ENCODE assay signal across 9 mouse cellular contexts in genomic region chr3:29812480-29813240, GRCm38 (mm10).
DNase-seq lines count a peak whose midpoint lies in the region; ATAC-seq and TF ChIP-seq lines count a peak whose summit lies in the region.
"Had no signal": no experiment of that assay in that cellular context is flagged by ENCODE, and none has a peak within 500 bp of the region (broad histone marks: within the 10 kb centered on the region; RNA-seq: fewer than 3 reads in every experiment).

No protein-coding gene starts in this region.

- WGBS in forebrain, embryonic 14.5 days, result 34% methylated on average over 14 of the region's 14 CpGs
- WGBS in kidney, adult 2 months, result 39% methylated on average over 14 of the region's 14 CpGs
- 50% methylated on average over 14 of the region's 14 CpGs for WGBS in lung, embryonic 14.5 days
- 57% methylated on average over 14 of the region's 14 CpGs for whole genome bisulfite sequencing in thymus, adult 2 months

- ATAC-seq in forebrain, embryonic 14.5 days, result peak; percentile 74
- ATAC-seq in lung, embryonic 14.5 days (ENCODE audit: insufficient read depth), result peak; percentile 68

- no peaks in the 10 kb centered on the region for H3K4me1 ChIP-seq in ES-E14 (ENCODE audit: control insufficient read depth in 2 of 2, insufficient read depth in 2 of 2, low read length in 2 of 2, poor library complexity in 1 of 2)
- no peaks in the 10 kb centered on the region for H3K4me1 ChIP-seq in forebrain, embryonic 14.5 days (ENCODE audit: control insufficient read depth, insufficient read depth, low read length)
- no peaks in the 10 kb centered on the region for H3K4me1 ChIP-seq in kidney, adult 2 months (ENCODE audit: control insufficient read depth, insufficient read depth, low read length)
- H3K4me1 ChIP-seq in lung, embryonic 14.5 days (ENCODE audit: insufficient read depth), result peaks cover 3% of the 10 kb centered on the region; the same call in 1 of the 2 replicates
- H3K4me1 ChIP-seq in thymus, adult 2 months (replicated peaks; ENCODE audit: control insufficient read depth, insufficient read depth, low read length), result no peaks in the 10 kb centered on the region
- H3K4me1 ChIP-seq: megakaryocyte, embryonic 14.5 days had no signal

- DNase-seq in ES-E14 (ENCODE audit: low read depth, low spot score) (peak; percentile 27), ZHBTc4 (ENCODE audit: low read depth, low spot score) (peak; percentile 51)
- DNase-seq in forebrain, embryonic 14.5 days (ENCODE audit: low spot score), result peak; percentile 84
- DNase-seq in kidney, adult 2 months, result peak; percentile 44
- peak; percentile 92 for DNase-seq in lung, embryonic 14.5 days
- DNase-seq in retina, postnatal 1 day, result peak; percentile 69
- no peak for DNase-seq in thymus, adult 2 months

- H3K27me3 ChIP-seq in forebrain, embryonic 14.5 days (replicated peaks; ENCODE audit: control insufficient read depth, insufficient read depth, low read length), result no peaks in the 10 kb centered on the region
- H3K27me3 ChIP-seq in kidney, adult 2 months (replicated peaks; ENCODE audit: control insufficient read depth, insufficient read depth, low read length), result no peaks in the 10 kb centered on the region
- no peaks in the 10 kb centered on the region for H3K27me3 ChIP-seq in lung, embryonic 14.5 days (ENCODE audit: insufficient read depth, low read length)
- no peaks in the 10 kb centered on the region for H3K27me3 ChIP-seq in thymus, adult 2 months (ENCODE audit: control insufficient read depth, insufficient read depth, low read length)
- H3K27me3 ChIP-seq: megakaryocyte, embryonic 14.5 days had no signal

- H3K4me3 ChIP-seq in ES-E14 (ENCODE audit: insufficient read depth in 1 of 2, low read depth in 1 of 2, low read length in 2 of 2, poor library complexity in 1 of 2, severe bottlenecking in 1 of 2), result no peak overlapping the region
- H3K4me3 ChIP-seq in forebrain, embryonic 14.5 days (ENCODE audit: low read depth, low read length), result no peak overlapping the region
- no peak overlapping the region for H3K4me3 ChIP-seq in kidney, adult 2 months (ENCODE audit: insufficient read depth, low read depth, low read length)
- no peak overlapping the region for H3K4me3 ChIP-seq in lung, embryonic 14.5 days (ENCODE audit: low read depth, low read length)
- H3K4me3 ChIP-seq in thymus, adult 2 months (ENCODE audit: control insufficient read depth, insufficient read depth, low read length), result no peak overlapping the region
- H3K4me3 ChIP-seq: erythroblast, embryonic 14.5 days; megakaryocyte, embryonic 14.5 days had no signal

- H3K36me3 ChIP-seq in ES-E14 (ENCODE audit: control insufficient read depth, insufficient read depth, low read length, poor library complexity, severe bottlenecking), result no peaks in the 10 kb centered on the region
- H3K36me3 ChIP-seq in forebrain, embryonic 14.5 days (ENCODE audit: control insufficient read depth, insufficient read depth, low read length), result no peaks in the 10 kb centered on the region
- no peaks in the 10 kb centered on the region for H3K36me3 ChIP-seq in kidney, adult 2 months (ENCODE audit: control insufficient read depth, insufficient read depth, low read length)
- H3K36me3 ChIP-seq in lung, embryonic 14.5 days (ENCODE audit: insufficient read depth), result no peaks in the 10 kb centered on the region
- no peaks in the 10 kb centered on the region for H3K36me3 ChIP-seq in thymus, adult 2 months (ENCODE audit: control insufficient read depth, insufficient read depth, low read length)

- peak overlapping the region; percentile 37 for H3K4me2 ChIP-seq in forebrain, embryonic 14.5 days (ENCODE audit: low read length)
- H3K4me2 ChIP-seq in lung, embryonic 14.5 days, result peak overlapping the region; percentile 13; the same call in 1 of the 2 replicates

- no peak overlapping the region for H3K27ac ChIP-seq in ES-E14 (ENCODE audit: insufficient read depth, low read depth, low read length, poor library complexity, severe bottlenecking)
- H3K27ac ChIP-seq in forebrain, embryonic 14.5 days (ENCODE audit: low read depth, low read length), result no peak overlapping the region
- no peak overlapping the region for H3K27ac ChIP-seq in kidney, adult 2 months (ENCODE audit: insufficient read depth, low read depth, low read length)
- H3K27ac ChIP-seq in lung, embryonic 14.5 days (ENCODE audit: low read depth), result no peak overlapping the region
- H3K27ac ChIP-seq in thymus, adult 2 months (ENCODE audit: control insufficient read depth, insufficient read depth, low read length), result no peak overlapping the region

- in situ Hi-C loops in ES-E14 (cut with MboI; ENCODE audit: low sequenced_read_pairs in 2 of 2, unreplicated experiment in 2 of 2), result no loop called here

- no peak for TF ChIP-seq POLR2A in kidney, adult 2 months (IDR thresholded peaks at IDR 0.05; ENCODE audit: low read depth, low read length)
- no peak for TF ChIP-seq POLR2A in thymus, adult 2 months (IDR thresholded peaks at IDR 0.05; ENCODE audit: control insufficient read depth, extremely low read depth, insufficient read depth, low read length, poor library complexity)

- 0 out of 2 replicates have a peak, but pooled peaks have one; percentile 4 for TF ChIP-seq CTCF in kidney, adult 2 months (conservative IDR thresholded peaks at IDR 0.05; ENCODE audit: insufficient read depth, insufficient read length, low read depth, low read length)
- TF ChIP-seq CTCF in lung, embryonic 14.5 days (IDR thresholded peaks at IDR 0.05; ENCODE audit: low read depth), result peak; percentile 63
- TF ChIP-seq CTCF in thymus, adult 2 months (IDR thresholded peaks at IDR 0.05; ENCODE audit: borderline replicate concordance, control insufficient read depth, extremely low read depth, insufficient read depth, low read length, poor library complexity), result no peak

- H3K9me3 ChIP-seq in ES-E14 (ENCODE audit: control insufficient read depth, insufficient read depth, low read depth, low read length), result no peaks in the 10 kb centered on the region
- H3K9me3 ChIP-seq in forebrain, embryonic 14.5 days (replicated peaks; ENCODE audit: control insufficient read depth, low read length), result no peaks in the 10 kb centered on the region
- H3K9me3 ChIP-seq in lung, embryonic 14.5 days (ENCODE audit: low read depth, low read length), result no peaks in the 10 kb centered on the region
- H3K9me3 ChIP-seq: megakaryocyte, embryonic 14.5 days had no signal

- no peak overlapping the region for H3K9ac ChIP-seq in ES-E14 (ENCODE audit: insufficient read depth, low read depth, low read length, poor library complexity, severe bottlenecking)
- no peak overlapping the region for H3K9ac ChIP-seq in forebrain, embryonic 14.5 days (ENCODE audit: low read length)
- no peak overlapping the region for H3K9ac ChIP-seq in lung, embryonic 14.5 days

TF ChIP-seq in ES-E14, 5 proteins besides CTCF, POLR2A, EP300 and RAD21:
- TF ChIP-seq CHD2 (IDR thresholded peaks at IDR 0.05; ENCODE audit: low read depth, low read length) (no peak), ZC3H11A (IDR thresholded peaks at IDR 0.05; ENCODE audit: borderline replicate concordance, low read depth, low read length) (no peak), MAFK (IDR thresholded peaks at IDR 0.05; ENCODE audit: insufficient read depth, low read depth, low read length) (no peak), HCFC1 (IDR thresholded peaks at IDR 0.05; ENCODE audit: borderline replicate concordance, insufficient read depth, low read length) (no peak), ZNF384 (IDR thresholded peaks at IDR 0.05; ENCODE audit: low read depth, low read length) (no peak)
